Mouse (Mus musculus) large intestine, adult 2 months (tissue): ENCODE data around the gene Hadha. TPM values are rescaled to one million over a fixed set of nuclear protein-coding genes. Genes with fewer than 3 reads are reported as not detected.
A peak's percentile ranks its signal among the peaks of the same experiment; 100 is the strongest.

ENCODE experiments used
- DNase-seq: peaks from one replicate; pipeline ENCODE4 v3.0.0-alpha.2; 2012; ENCODE audit warnings: low read depth, low spot score
- WGBS: fragments of 180-500 bp; shearing (Covaris S2); methylation state at CpG from one replicate; pipeline ENCODE4 v1.1.7; 2018; 5-methylcytosine and 5-hydroxymethylcytosine counted together
- polyA plus RNA-seq: library from polyadenylated mRNA; depleted of rRNA; stranded (reverse); fragments of >200 nt; gene quantifications from 2 replicates; pipeline ENCODE4 v1.2.3, GENCODE M21; 2012

Hadha gene
- polyA plus RNA-seq, 1 experiment: 59.3 TPM

DNA sequence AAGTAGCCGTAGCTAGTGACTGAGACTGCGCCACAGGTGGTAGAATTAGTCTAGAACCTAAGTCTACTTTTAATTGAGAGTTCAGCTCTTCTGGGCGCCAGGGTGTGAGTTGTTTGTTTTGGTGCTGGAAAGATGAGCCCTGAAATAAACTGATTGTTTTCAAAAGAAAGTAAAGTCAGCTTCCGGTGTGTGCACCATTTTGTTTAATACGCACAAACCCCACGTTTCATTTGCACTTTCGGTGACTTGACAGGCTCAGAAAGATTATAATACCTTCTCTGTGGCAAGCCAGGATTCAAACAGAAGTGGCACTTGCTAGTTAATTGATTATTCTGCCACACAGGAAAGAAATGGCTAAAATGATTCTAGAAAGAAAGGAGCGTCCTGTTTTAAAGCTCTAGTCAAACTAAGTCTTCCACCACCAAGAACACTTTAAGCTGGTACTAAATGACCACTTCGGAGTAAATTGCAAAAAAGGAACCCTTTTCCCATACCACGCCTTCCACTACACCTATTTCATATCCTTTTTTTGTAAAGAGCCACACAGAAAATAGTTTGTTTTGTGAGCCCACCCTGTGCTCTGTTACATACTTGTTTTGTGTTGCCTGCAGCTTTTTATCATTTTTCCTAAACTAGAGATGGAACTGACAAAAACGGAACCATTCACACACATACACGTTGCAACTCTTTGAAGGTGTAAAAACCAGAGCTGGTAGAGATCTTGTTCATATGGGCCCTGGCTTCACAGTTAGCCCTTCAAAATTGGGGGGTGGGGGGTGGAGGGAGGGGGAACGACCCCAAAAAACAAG is 1.1 kb upstream of the Hadha start:
- 7% methylated on average over 13 of the region's 13 CpGs for WGBS
- no peak for DNase-seq

- DNase-seq: no peak
- WGBS: under 1% methylated on average over 31 of the region's 31 CpGs
These were observed 432 bp upstream of the Hadha start for GRCm38 (mm10) chr5:30155395-30155792.

- WGBS: 17% methylated on average over 4 of the region's 4 CpGs
These were observed 949 bp downstream of the Hadha start for GRCm38 (mm10) chr5:30154013-30154412.

DNA sequence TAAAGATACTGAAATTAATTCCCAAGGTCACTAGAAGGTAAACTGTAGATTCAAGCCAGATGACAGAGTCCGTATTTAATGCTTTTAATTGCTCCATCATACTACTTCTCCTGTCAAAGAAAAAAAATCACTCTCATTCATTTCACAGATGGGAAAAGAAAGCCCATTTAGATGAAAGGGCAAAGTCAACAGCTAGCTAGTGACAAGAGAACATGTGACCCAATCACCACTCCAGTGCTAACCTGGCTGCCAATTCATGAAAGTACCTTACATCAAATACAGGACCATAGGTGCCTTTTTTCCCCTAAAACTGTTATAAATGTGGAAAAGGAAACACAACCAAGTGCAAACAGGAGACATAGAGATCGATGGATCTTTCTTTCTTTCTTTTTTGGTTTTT is 1.7 kb downstream of the Hadha start:
- DNase-seq: no peak
- WGBS: 54% methylated on average over 2 of the region's 2 CpGs

More at GRCm38 (mm10) chr5:30154013-30154412, 949 bp downstream of the Hadha start:
- DNase-seq: no peak

GRCm38 (mm10) chr5:30152413-30152812 is 2.5 kb downstream of the Hadha start:
- no peak for DNase-seq
- WGBS: 21% methylated on average over 1 of the region's 1 CpGs

DNA sequence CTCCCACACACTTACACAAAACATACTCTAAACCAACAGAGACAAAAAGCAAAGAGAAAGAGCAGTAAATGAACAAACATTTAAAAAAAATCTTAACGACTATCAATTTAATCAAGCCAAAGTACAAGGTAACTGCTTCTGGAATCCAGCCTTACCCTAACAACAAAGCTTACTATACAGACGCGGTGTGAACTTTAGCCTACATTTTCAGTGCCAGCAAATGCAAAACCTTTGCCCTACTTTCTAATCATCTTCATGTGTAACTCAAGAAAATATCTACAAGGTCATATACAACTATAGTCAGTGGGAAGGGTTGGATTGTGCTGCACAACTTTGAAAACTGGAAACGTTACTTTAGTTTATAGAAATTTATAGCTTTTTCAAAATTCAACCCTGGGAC is 3.0 kb downstream of the Hadha start:
- WGBS: 26% methylated on average over 4 of the region's 4 CpGs
- peak; percentile 86 for DNase-seq

- WGBS: 72% methylated on average over 5 of the region's 5 CpGs
- no peak for DNase-seq
These were observed 6.6 kb downstream of the Hadha start for GRCm38 (mm10) chr5:30148133-30148920.

DNA sequence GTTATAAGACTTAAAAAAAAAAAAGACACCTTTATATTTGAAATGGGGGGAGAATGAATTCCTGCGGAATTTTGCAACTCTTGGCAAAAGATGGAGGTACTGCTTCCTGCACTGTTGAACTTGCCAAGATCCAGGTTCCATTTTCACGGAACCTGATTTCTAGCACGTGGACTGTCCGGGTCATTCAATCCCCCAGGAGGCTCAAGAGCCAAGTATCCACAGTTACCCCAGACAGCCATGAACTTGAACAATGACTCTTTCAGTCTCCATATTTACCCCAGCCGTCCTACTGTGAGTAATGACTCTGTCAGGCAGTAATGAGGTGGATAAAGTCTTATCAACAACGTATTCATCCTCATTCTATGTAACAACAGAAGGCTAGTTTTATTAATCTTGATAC is 8.4 kb downstream of the Hadha start:
- DNase-seq: no peak
- 83% methylated on average over 6 of the region's 6 CpGs for WGBS

GRCm38 (mm10) chr5:30138193-30138592 is 16.8 kb downstream of the Hadha start:
- WGBS: 85% methylated on average over 4 of the region's 4 CpGs
- DNase-seq: no peak

DNA sequence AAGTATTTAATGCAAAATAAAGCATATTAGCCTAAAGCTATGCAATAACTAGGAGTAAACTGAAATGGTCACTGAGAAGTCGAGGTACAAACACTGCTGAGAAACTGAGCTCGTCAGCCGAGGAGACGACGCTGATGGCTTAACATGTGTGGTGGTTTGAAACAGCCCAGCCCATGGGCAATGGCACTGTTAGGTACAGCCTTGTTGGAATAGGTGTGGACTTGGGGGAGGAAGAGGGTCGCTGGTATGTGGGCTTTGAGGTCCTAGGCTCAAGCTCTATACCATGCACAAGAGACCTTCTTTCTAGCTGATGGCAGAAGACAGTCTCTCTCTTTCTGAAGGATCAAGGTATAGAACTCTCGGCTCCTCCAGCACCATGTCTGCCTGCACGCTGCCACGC is 17.7 kb downstream of the Hadha start:
- no peak for DNase-seq
- WGBS: 92% methylated on average over 9 of the region's 9 CpGs

- 87% methylated on average over 11 of the region's 11 CpGs for WGBS
- no peak for DNase-seq
These were observed 19.2 kb downstream of the Hadha start for GRCm38 (mm10) chr5:30135711-30136231.

DNA sequence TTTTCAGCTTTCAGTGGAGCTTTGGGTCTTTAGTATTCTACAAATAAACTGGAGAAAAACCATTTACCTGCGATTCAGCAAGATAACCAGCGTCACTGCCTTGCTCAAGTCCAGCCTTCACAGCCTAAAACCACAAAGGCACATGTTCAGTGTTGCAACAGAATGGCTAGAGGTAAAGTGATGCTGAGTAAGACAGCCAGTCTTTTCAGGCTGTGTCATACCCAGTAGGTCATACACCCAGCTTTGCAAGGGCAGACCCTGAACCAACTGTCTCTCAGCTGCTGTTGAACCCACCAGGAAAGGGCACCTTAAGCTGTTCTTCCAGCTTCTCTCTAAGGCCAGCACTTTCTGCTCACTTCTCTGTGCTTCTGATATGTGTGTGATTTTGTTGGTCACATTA is 22.8 kb downstream of the Hadha start:
- WGBS: 93% methylated on average over 2 of the region's 2 CpGs
- no peak for DNase-seq

GRCm38 (mm10) chr5:30131246-30131645 is 23.7 kb downstream of the Hadha start:
- WGBS: 75% methylated on average over 4 of the region's 4 CpGs
- DNase-seq: no peak

GRCm38 (mm10) chr5:30128680-30129079 is 26.3 kb downstream of the Hadha start:
- DNase-seq: no peak
- 94% methylated on average over 6 of the region's 6 CpGs for WGBS

DNA sequence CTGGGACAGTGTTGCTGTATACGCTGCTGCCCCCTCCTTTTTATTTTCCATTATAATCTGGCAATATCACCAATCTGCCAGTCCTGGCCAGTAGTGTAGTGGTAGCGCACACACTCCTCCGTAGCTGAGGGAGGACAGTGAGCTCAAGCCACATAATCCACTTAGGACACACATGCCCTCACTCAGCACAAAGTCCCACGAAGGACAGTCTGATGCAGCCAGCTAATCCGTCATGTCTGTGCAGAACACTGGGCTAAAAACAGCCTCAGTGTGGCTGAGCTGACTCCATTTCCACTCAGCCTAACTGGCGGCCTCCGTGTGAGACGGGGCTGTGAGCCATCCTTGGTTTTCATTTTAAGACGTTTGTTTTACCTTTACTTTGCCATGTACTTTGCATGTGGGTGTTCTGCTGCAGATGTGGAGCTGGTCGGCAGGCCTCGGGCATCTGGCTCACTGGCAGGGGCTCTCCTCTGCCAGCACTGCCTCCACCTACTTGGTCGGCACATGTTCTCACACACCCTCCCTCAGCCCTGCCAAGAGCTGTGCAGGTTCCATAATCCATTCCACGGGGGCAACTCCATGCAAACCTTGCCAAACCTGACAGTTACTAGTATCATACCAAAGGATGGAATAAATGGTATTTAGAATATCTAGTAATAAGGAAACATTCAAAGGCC is 26.9 kb downstream of the Hadha start:
- DNase-seq: no peak
- WGBS: 89% methylated on average over 13 of the region's 13 CpGs

- DNase-seq: no peak
- WGBS: 73% methylated on average over 7 of the region's 7 CpGs
These were observed 28.2 kb downstream of the Hadha start for GRCm38 (mm10) chr5:30126756-30127155.

- no peak for DNase-seq
- 44% methylated on average over 5 of the region's 5 CpGs for WGBS
These were observed 29.4 kb downstream of the Hadha start for GRCm38 (mm10) chr5:30125587-30125986.

DNA sequence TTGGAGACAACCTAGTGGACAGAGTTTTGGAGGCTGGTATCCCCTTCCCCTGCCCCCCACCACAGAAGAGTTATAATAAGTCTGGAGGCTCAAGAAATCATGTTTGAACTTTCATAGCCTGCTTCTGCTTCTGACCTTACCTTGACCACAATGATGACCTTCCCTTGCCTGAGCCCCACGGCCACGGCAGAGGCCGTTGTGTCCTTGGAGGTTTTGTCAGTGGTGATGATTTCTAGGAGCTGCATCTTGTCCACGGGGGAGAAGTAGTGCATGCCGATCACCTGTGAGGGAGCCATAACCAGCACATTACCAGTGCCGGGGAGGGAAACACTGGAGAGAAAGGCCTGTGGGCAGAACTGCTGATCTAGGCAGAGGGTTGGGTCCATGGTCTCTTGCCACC is 32.5 kb downstream of the Hadha start:
- no peak for DNase-seq
- WGBS: 92% methylated on average over 6 of the region's 6 CpGs

DNA sequence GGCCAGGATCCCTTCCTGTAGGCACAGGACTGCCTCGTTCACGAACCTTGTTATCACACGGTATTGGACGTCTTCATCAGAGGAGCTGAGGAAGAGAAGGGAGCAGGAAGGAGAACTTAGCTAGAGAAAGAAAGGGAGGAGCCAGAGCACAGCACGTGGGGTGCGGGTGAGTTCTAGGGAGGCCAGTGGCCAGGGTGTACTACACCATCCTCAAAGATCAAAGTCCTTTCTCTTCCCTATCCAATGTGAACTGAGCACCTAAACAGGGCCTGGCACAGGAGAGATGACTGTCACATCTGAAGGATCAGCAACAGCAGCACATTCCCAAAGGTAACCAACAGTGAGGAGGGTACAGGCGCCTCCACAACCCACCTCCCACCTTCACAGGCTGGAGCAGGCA is 34.9 kb downstream of the Hadha start:
- 38% methylated on average over 7 of the region's 7 CpGs for WGBS
- peak; percentile 50 for DNase-seq

DNA sequence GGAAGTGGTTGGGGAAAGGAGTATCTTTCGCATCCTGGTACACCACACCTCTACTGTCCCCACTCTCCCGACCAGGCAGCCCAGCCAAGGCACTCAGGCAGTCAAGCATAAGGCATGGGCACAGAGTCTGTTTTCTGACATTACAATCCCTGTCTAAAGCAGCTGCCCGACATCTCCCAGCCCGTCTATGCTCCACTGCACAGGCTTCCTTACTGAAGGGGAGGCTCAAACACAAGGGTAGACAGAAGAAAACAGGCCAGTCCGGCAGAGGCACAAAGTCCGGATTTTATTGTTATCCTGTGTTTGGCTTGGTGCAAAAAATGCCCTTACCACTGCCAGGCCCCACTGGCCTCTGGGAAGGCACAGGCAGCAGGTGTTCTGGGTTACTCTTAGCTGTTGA is 35.8 kb downstream of the Hadha start:
- DNase-seq: no peak
- 39% methylated on average over 6 of the region's 6 CpGs for WGBS
